Mouse (Mus musculus): ENCODE results near the gene Gpr35. TPM values are rescaled to one million over a fixed set of nuclear protein-coding genes. Genes with fewer than 3 reads are reported as not detected.

The Gpr35 gene
- total RNA-seq (2021): 1.9 and 3.5 TPM in 2 replicates
- long read RNA-seq, experiment 1: 0 reads
- long read RNA-seq, experiment 2, full-length matches to known transcripts: 4 of 4 reads
- long read RNA-seq, experiment 2, partial matches to known transcripts: 0 of 4 reads
- long read RNA-seq, experiment 2, other reads (novel, unspliced or antisense): 0 of 4 reads

DNA sequence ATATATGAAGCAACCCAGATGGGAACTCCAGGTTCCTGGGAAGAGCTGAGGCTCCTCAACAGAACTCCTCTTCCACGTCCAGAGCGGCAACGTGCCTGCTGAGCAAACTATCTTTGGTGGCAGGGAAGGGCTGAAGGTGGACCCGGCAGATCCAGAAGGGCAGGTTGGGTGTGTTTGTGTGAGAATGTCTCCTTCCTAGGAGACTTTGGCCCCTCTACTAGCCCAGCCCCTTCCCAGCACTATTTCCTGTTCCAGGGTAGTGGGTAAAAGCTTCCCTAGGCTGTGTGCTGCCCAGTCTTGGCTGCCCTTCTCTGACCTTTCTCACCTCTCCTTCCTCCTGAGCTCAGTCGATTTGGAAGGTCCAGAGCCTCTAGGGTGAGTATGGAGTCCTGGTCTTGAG, at the start of gene Gpr35:
Gpr35 (plus strand) TSS at position 259 of the 400 bp plus-strand sequence.
- DNase-seq: no peak

DNA sequence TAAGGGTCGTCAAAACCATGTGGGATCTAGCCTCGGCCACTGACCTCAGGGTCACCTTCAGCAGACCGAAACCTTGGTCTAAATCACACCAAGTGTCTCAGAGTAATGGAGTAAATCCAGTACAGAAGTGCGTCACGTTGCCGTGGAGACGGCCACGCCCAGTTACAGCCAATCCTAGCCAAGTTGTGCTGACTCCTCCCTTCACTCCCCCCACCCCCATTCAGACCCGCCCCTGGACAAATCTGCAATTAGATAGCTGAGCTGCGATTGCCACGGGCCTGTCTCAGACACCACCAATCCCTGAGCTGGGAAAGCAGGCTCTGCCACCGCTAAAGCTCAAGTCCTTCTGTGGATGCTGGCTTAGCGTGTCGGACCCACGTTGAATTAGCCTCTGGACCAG, 47.9 kb upstream of the Gpr35 start, which contains the start of gene Ankmy1:
Ankmy1 (minus strand) TSS at position 121 of the 400 bp plus-strand sequence.
- peak; percentile 78 for DNase-seq

- DNase-seq: peak; percentile 63
Measured at GRCm38 (mm10) chr1:92903627-92904026, 47.0 kb upstream of the Gpr35 start.

- DNase-seq: peak; percentile 3
Measured at GRCm38 (mm10) chr1:92905703-92906310, 44.9 kb upstream of the Gpr35 start.

- peak; percentile 97 for DNase-seq
Measured at GRCm38 (mm10) chr1:92906779-92907631, 43.7 kb upstream of the Gpr35 start, which contains the start of gene Dusp28. TSS of gene Dusp28 (plus strand) at chr1:92906981.

DNA sequence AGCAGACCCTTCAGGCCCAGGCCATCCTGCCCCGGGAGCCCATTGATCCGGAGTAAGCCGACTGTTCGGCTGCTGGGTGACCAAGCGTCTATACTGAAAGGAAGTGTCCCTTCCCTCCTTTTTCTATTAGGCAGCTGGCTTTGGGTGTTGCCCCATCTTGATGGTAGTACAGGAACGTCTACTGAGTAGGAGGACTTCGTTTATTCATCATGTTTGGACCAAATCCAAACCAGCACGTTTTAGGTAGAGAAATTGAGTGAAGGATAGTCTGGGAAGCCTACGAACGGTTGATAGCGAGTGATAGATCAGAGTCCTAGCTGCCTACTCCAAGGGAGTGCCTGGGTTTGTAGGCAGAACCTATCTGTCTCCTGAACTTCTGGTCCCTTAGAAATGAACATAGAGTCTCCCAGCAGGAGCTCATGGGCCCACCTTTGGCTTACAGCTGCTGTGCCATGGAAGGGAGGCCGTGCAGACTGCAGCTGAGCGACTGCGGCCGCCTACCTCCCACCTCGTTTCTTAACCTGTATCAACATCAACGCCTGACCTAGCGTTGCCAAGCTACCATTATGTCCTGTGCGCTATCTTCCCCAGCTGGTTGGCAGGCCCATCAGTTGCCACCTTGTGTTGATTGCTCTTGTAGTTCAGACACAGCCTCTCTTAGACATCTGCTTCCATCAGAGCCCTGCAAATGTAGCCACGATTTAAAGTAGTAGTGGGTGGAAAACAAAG, 42.9 kb upstream of the Gpr35 start:
- DNase-seq: no peak

DNA sequence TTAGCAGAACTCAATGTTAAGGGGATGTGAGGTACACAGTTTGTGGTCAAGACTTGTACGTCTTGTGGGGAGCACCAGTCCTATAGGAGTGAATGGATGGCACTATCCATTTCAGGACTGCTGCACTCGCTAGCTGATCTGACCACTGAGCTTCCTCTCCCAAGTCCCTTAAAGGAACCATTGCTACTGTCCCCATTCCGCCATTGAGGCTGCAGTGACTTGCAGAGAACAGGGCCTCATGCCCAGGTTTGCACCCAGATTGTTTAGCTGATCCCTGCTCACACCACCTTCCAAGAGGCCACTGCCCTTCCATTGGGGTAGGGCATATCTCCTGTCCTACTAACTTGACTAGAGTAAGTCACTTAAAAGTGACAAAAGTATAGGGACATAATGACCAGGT, 42.0 kb upstream of the Gpr35 start:
- no peak for DNase-seq

DNA sequence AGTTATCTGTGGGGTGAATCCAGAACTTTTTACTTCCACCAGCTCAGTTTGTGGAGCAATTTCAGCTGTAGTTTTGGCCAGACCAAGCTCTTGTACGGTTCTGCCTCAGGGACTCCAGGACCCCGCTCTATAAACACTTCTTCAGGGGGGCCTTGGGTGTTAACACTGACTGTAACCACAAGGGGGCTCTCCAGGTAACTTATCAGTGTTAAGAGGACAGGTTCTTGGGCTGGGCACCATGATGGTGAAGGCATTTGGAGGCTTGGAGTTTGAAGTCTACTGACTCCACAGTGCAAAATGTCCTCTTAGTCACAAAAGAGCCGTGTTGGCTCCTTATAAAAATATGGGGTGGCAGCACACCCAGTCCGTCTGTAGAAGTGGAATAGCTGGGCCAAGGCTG, 41.6 kb upstream of the Gpr35 start:
- DNase-seq: no peak

DNA sequence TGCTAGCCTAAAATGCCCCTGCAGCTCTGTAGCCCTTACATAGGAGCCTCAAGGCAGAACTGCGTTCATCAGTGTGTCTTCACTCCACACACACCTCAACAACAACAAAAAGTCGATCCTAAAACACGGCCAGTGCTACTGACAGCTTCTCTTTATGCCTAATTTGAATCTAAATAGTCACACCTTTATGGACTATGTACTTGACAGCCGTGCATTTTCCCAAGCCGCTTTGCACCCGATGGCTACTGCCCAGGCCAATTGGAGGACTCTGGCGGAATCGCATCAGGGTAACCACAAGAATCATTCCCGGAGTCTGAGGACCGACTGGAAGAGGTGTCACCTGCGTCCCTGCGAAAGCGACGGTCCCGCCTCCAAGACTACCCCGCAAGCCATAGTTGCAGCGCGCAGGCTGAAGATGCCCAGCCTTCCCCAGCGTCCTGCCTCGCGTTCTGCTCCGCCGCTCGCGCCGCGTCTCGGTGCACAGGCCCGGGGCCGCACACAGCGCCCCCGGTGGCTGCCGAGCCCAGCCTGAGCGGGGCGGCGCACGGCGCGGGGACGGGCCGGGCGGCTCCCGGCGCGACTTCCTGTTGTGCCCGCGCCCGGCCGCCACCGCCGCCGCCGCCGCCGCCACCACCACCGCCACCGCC, 40.3 kb upstream of the Gpr35 start, which contains the start of gene Rnpepl1:
Rnpepl1 (plus strand) TSS at position 545 of the 647 bp plus-strand sequence.
- DNase-seq: peak; percentile 88

- peak; percentile 82 for DNase-seq
Measured at GRCm38 (mm10) chr1:92910925-92911720, 39.5 kb upstream of the Gpr35 start.

DNA sequence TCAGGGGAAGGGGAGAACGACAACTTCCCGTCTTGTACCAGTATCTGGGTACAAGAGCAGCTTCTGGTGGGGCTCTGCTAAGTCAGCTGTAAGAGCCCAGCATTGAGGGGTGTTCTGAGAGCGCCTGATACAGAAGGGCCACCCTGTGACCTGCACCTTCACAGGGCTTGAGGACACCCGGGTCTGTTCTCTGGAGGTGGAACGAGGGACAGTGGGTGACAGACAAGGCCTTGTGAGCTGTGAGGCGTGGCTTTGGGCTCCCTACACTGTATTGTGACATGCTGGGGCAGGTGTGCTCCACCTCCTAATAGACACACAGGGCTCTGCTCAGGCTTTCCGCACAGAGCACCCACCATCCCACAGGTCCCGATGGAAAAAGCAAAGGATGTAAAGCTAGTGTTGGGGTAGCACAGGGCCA, 38.9 kb upstream of the Gpr35 start:
- no peak for DNase-seq

- DNase-seq: no peak
Measured at GRCm38 (mm10) chr1:92912286-92912685, 38.4 kb upstream of the Gpr35 start.

DNA sequence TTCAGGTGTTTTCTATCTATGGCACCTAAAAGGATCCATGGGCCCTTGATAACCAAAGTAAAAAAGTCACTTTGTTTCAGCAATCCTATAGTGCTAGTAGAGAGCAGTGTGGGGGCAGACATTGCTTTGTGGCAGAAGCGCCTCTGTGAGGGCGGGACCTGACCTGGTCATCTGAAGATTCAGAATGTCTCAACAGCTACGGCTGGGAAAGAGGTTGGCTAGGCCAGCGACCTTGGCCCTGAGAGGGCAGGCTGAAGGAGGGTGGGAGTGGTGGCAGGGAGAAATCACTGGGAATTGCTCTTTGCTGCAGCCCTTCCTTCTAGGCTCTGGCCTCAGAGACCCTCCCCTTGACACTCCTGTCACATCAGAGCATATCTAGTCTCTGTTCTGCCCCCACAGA, 36.4 kb upstream of the Gpr35 start:
- peak; percentile 43 for DNase-seq

DNA sequence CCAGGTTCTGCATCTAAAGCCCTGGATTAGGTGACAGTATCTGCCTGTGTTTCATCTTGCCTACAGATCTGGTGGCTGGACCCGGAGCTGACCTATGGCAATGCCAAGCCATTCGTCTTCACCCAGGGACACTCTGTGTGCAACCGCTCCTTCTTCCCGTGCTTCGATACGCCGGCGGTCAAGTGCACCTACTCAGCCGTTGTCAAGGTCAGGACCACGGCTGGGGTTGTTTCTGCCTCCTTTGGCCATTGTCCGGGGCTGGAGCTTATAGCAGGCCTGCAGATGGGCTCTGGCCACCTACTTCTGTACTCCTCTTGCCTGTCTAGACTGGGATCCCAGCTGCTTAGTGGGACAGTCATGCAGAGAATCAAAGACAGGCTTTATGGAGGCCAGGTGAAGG, 35.7 kb upstream of the Gpr35 start:
- peak; percentile 24 for DNase-seq

DNA sequence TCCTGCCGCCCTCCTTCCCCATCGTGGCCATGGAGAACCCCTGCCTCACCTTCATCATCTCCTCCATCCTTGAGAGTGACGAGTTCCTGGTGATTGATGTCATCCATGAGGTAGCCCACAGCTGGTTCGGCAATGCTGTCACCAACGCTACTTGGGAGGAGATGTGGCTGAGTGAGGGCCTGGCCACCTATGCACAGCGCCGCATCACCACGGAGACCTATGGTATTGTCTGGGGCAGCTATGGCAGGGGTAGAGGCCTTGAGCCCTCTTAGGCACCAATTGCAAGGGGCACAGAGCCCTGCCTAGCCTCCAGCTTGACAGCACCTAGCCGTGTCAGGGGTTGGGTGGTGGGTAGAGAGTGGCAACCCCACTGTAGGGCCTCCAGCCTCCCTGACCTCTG, 33.9 kb upstream of the Gpr35 start:
- DNase-seq: peak; percentile 3

DNA sequence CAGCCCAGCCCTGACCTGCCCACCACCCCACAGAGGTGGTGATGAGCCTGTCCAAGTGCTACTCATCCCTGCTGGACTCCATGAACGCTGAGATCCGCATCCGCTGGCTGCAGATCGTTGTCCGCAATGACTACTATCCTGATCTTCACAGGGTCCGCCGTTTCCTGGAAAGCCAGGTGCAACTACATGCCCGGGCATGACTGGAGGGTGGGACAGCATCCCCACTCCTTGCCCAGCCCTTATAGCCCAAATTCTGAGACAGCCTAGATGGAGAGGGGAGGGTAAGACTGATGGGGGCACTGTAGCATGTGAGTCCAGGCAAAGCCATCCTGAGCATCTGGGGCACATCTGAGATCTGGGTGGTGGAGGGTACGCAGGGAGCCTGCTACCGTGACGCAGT, 31.5 kb upstream of the Gpr35 start:
- DNase-seq: no peak

GRCm38 (mm10) chr1:92919775-92920174, 30.9 kb upstream of the Gpr35 start:
- no peak for DNase-seq

GRCm38 (mm10) chr1:92920474-92921200, 30.0 kb upstream of the Gpr35 start:
- no peak for DNase-seq

- no peak for DNase-seq
Measured at GRCm38 (mm10) chr1:92921496-92921895, 29.2 kb upstream of the Gpr35 start.

DNA sequence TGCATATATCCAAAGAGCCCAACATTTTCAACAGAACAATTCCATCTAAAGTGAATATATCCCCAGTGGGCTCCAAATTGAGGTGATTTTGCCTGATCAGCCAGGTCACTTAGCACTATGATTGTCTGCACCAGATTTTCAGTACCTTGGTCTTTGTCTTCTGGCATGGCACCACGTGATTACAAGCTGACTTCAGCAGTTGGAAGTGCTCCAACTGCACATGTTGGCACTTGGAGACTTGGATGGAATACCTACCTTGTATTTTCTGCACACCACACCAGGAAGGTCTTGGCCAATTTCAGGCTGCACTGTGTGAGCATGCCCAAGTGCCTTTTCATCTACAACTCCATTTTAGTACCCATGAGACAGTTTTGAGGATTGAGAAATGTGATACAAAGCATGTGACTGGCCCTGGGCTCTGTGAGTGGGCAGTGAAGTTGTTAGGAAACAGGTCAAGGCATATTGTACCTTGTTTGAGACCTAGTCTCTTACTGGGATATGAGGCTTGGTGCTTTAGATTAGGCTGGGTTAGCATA, 20.4 kb upstream of the Gpr35 start:
- no peak for DNase-seq

Data from adrenal gland, postnatal 14 days (tissue).